Mouse (Mus musculus) CH12.LX (cell line): ENCODE data around the gene Fgfr2. TPM values are rescaled to one million over a fixed set of nuclear protein-coding genes. Genes with fewer than 3 reads are reported as not detected.
"Not testable (repeated sequence)": the region's sequence is repeated elsewhere in the genome, so short reads cannot be mapped to it uniquely, and the experiment has no call there.

ENCODE experiments used
- DNase-seq: peaks from one replicate; pipeline ENCODE4 v3.0.0-alpha.2; 2013; ENCODE audit errors: extremely low read depth
- H3K27ac ChIP-seq: 2 replicates; pipeline ENCODE4 v1.5.1; 2012; ENCODE audit warnings: low read depth, mild to moderate bottlenecking, control low read depth, moderate library complexity; ENCODE audit not compliant: insufficient read depth
- H3K27me3 ChIP-seq: replicated peaks from 2 replicates; pipeline ENCODE3; 2012; ENCODE audit warnings: inconsistent platforms
- H3K36me3 ChIP-seq, 2 experiments: replicated peaks in 1 of 2; 2 replicates each; pipeline versions ENCODE3 to v1.6.1; 2012; ENCODE audit warnings: inconsistent platforms in 1 of 2, low read length in 1 of 2, mild to moderate bottlenecking in 1 of 2, mixed read lengths in 1 of 2, moderate library complexity in 1 of 2; ENCODE audit not compliant: control insufficient read depth in 1 of 2, insufficient read depth in 1 of 2
- H3K4me1 ChIP-seq, 2 experiments: 2 replicates each; pipeline ENCODE4 v1.6.1; 2012; ENCODE audit warnings: inconsistent platforms in 1 of 2, moderate library complexity in 1 of 2; ENCODE audit not compliant: insufficient read depth in 2 of 2, control insufficient read depth in 1 of 2
- H3K4me2 ChIP-seq: 2 replicates; pipeline ENCODE4 v1.6.1; 2012; ENCODE audit warnings: low read depth, mild to moderate bottlenecking, control low read depth; ENCODE audit not compliant: poor library complexity, insufficient read depth, severe bottlenecking
- H3K4me3 ChIP-seq, 3 experiments: fragments of 150-350 bp in 1 of 3; sonication (generic) in 1 of 3; replicated peaks in 1 of 3; 2 replicates each; pipeline versions ENCODE3 to v1.5.1; 2011 to 2012; ENCODE audit warnings: low read depth in 2 of 3, low read length in 2 of 3, mild to moderate bottlenecking in 2 of 3, moderate library complexity in 2 of 3, control low read depth in 1 of 3, improper control_type of control experiment in 1 of 3, inconsistent platforms in 1 of 3, mixed read lengths in 1 of 3; ENCODE audit not compliant: poor library complexity in 1 of 3
- H3K79me2 ChIP-seq: replicated peaks from 2 replicates; pipeline ENCODE4 v1.6.1; 2012; ENCODE audit warnings: mild to moderate bottlenecking, moderate library complexity; ENCODE audit not compliant: control insufficient read depth, poor library complexity, insufficient read depth, severe bottlenecking; ENCODE audit errors: extremely low read depth
- H3K9ac ChIP-seq: 2 replicates; pipeline ENCODE4 v1.6.1; 2012; ENCODE audit warnings: low read depth, mild to moderate bottlenecking, control low read depth, moderate library complexity; ENCODE audit not compliant: insufficient read depth
- H3K9me3 ChIP-seq: replicated peaks from 2 replicates; pipeline ENCODE3; 2012; ENCODE audit warnings: low read length, inconsistent platforms, mixed read lengths
- CHD2 ChIP-seq: IDR thresholded peaks from 2 replicates; pipeline ENCODE4 v1.6.1; 2011; ENCODE audit warnings: low read length, improper control_type of control experiment
- CTCF ChIP-seq, 2 experiments: IDR thresholded peaks in 1 of 2; conservative IDR thresholded peaks in 1 of 2; 2 replicates each; pipeline ENCODE4 v1.5.1; 2011 to 2012; ENCODE audit warnings: low read depth in 2 of 2, low read length in 2 of 2, improper control_type of control experiment in 1 of 2, inconsistent platforms in 1 of 2, mild to moderate bottlenecking in 1 of 2, moderate library complexity in 1 of 2
- ELF1 ChIP-seq: IDR thresholded peaks from 2 replicates; pipeline ENCODE4 v1.6.1; 2014; ENCODE audit warnings: low read depth, mild to moderate bottlenecking, inconsistent platforms, low read length, improper control_type of control experiment
- JUN ChIP-seq: IDR thresholded peaks from 2 replicates; pipeline ENCODE4 v1.6.1; 2011; ENCODE audit warnings: low read depth, mild to moderate bottlenecking, low read length, improper control_type of control experiment, moderate library complexity; ENCODE audit not compliant: insufficient read depth
- JUND ChIP-seq: conservative IDR thresholded peaks from 2 replicates; pipeline ENCODE4 v1.6.1; 2011; ENCODE audit warnings: low read depth, low read length, improper control_type of control experiment
- MAZ ChIP-seq: IDR thresholded peaks from 2 replicates; pipeline ENCODE4 v1.6.1; 2012; ENCODE audit warnings: low read depth, mild to moderate bottlenecking, inconsistent platforms, low read length, improper control_type of control experiment, moderate library complexity
- MEF2A ChIP-seq: IDR thresholded peaks from 2 replicates; pipeline ENCODE4 v1.6.1; 2014; ENCODE audit warnings: low read depth, mild to moderate bottlenecking, inconsistent platforms, low read length, improper control_type of control experiment, borderline replicate concordance
- MYC ChIP-seq: IDR thresholded peaks from 2 replicates; pipeline ENCODE4 v1.6.1; 2011; ENCODE audit warnings: low read depth, mild to moderate bottlenecking, improper control_type of control experiment, low read length
- NRF1 ChIP-seq: IDR thresholded peaks from 2 replicates; pipeline ENCODE4 v1.6.1; 2014; ENCODE audit warnings: low read depth, mild to moderate bottlenecking, inconsistent platforms, low read length, improper control_type of control experiment, moderate library complexity
- PAX5 ChIP-seq: IDR thresholded peaks from 2 replicates; pipeline ENCODE4 v1.6.1; 2012; ENCODE audit warnings: low read length, inconsistent platforms, mixed read lengths
- RAD21 ChIP-seq: IDR thresholded peaks from 2 replicates; pipeline ENCODE4 v1.6.1; 2011; ENCODE audit warnings: low read depth, mild to moderate bottlenecking, low read length, improper control_type of control experiment, moderate library complexity
- TBP ChIP-seq: conservative IDR thresholded peaks from 2 replicates; pipeline ENCODE4 v1.6.1; 2011; ENCODE audit warnings: low read depth, low read length, improper control_type of control experiment
- ZC3H11A ChIP-seq: IDR thresholded peaks from 2 replicates; pipeline ENCODE4 v1.6.1; 2012; ENCODE audit warnings: low read depth, mild to moderate bottlenecking, inconsistent platforms, low read length, improper control_type of control experiment
- ZKSCAN1 ChIP-seq: IDR thresholded peaks from 2 replicates; pipeline ENCODE4 v1.6.1; 2012; ENCODE audit warnings: low read depth, inconsistent platforms, low read length, improper control_type of control experiment, borderline replicate concordance
- ZNF384 ChIP-seq: IDR thresholded peaks from 2 replicates; pipeline ENCODE4 v1.6.1; 2012; ENCODE audit warnings: low read depth, low read length, improper control_type of control experiment, inconsistent platforms
- dilution Hi-C: fragments of 300-500 bp; cut with MboI; formaldehyde crosslinking; loops from 2 replicates; pipeline ENCODE4 v1.14.3; 2020; ENCODE audit warnings: low sequenced_read_pairs; ENCODE audit not compliant: extremely low pct_unique_long_range_greater_than_20kb, extremely low pct_ligation_motif_present
- in situ Hi-C: fragments of 300-500 bp; cut with MboI; formaldehyde crosslinking; loops from 3 replicates; pipeline ENCODE4 v1.14.3; 2019; ENCODE audit warnings: low sequenced_read_pairs, low pct_ligation_motif_present, low pct_unique_long_range_greater_than_20kb, mixed read lengths
- polyA plus RNA-seq: library from polyadenylated mRNA; unstranded; fragments of >175 nt; gene quantifications from 2 replicates; pipeline ENCODE4 v1.2.1, GENCODE M21; 2012; ENCODE audit warnings: low read depth; ENCODE audit not compliant: insufficient read length
- total RNA-seq, 2 experiments: library from RNA; depleted of rRNA; stranded (reverse); fragments of 300-350 nt in 1 of 2; fragments of >200 nt in 1 of 2; gene quantifications; 2 replicates each; pipeline ENCODE4 v1.2.3; 2012 to 2014

The Fgfr2 gene
- total and polyA plus RNA-seq, 3 experiments, result not detected

DNA sequence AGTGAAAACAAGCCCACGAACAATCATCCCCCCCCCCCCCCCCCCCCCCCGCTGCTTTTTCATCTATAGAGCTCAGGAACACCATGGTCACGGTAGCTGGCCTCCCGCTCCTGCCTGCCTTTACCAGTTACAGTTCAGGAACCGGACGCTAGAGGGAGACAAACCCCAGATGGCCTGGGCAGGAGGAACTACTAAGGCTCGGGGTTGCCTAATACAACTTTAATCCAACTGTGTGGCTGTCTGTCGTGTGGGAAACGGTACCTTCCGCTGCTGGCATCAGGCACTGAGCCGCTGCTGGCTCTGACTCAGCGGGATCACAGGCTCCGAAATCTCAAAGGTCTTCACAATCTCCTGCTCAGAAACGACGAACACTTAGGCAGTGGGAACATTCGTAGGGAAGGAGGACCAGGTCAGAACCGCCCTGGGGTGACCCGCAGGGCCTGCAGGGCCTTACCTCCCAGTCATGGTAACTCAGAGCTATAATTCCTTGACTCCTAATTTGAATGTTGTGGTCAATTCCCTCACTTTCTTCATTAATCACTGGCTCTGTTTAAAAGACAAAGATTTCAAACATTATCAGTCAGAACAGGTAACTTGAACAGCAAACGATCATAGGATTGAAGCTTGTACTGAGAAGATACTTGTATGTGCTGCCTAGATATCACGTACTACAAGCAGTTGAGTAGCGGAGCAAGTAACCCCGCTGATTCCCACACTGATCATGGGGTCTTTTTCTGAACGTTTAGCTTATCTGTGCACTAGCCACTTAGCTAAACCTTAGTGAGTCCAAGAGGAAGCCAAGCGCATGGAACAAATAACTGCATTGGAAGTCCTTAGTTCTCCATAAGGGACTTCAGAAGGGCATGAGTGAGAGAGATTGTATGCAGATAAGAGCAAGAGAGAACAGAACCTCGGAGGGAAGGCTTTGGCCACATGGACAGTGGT, 2589.6 kb downstream of the Fgfr2 start:
- Histone ChIP-seq H3K27ac (no peak overlapping the region), H3K36me3 (peaks cover 42 to 84% of the 10 kb centered on the region in 2 experiments), H3K9ac (no peak overlapping the region), H3K4me3 (no peak overlapping the region), H3K4me1 (peaks cover 0 to 3% of the 10 kb centered on the region in 2 experiments; a peak in 1 of 4 replicates), H3K4me2 (no peak overlapping the region), H3K79me2 (no peaks in the 10 kb centered on the region), H3K9me3 (peaks cover 5% of the 10 kb centered on the region), H3K27me3 (no peaks in the 10 kb centered on the region)
- dilution Hi-C loops (no loop called here), in situ Hi-C loops (no loop called here)
- peak; percentile 76 for DNase-seq
- TF ChIP-seq MEF2A, result no peak
- no peak for TF ChIP-seq MYC
- TF ChIP-seq MAZ, result no peak
- no peak for TF ChIP-seq PAX5
- TF ChIP-seq CTCF (conservative IDR thresholded peaks at IDR 0.05 in 1 of 2, IDR thresholded peaks at IDR 0.05 in 1 of 2; ENCODE audit: low read depth in 2 of 2, low read length in 2 of 2), result peak; percentile 65 to 80
- no peak for TF ChIP-seq JUN
- TF ChIP-seq JUND, result no peak
- no peak for TF ChIP-seq ZNF384
- no peak for TF ChIP-seq CHD2
- peak; percentile 43 for TF ChIP-seq RAD21
- no peak for TF ChIP-seq ELF1
- no peak for TF ChIP-seq ZC3H11A
- TF ChIP-seq TBP, result no peak
- no peak for TF ChIP-seq NRF1
- no peak for TF ChIP-seq ZKSCAN1

DNA sequence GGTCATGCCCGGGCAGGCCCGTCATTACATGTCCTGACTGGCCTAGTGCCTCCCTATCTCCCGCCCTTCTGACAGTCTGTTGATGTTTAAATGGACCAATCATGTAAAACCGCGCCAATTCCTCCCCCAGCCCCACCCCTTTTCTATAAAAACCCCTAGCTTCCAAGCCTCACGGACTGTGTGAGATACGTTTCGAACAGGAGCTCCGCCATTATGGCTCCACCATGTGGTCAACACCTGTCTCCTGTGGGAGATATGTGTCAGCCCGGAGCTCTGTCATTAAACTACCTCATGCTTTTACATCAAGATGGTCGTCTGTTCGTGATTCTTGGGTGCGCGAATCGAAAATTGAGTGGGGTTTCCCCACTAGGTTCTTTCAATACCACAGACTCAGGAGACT, 2592.0 kb downstream of the Fgfr2 start:
- in situ Hi-C loops, H3K27ac ChIP-seq, dilution Hi-C loops, DNase-seq, H3K4me2 ChIP-seq, H3K27me3 ChIP-seq, H3K79me2 ChIP-seq, H3K4me3 ChIP-seq, H3K4me1 ChIP-seq, H3K9ac ChIP-seq, H3K9me3 ChIP-seq: not testable (repeated sequence)
- peaks cover 28 to 70% of the 10 kb centered on the region in 2 experiments for H3K36me3 ChIP-seq
